9 mouse cellular contexts compared by ENCODE assay signal in the genomic region with DNA sequence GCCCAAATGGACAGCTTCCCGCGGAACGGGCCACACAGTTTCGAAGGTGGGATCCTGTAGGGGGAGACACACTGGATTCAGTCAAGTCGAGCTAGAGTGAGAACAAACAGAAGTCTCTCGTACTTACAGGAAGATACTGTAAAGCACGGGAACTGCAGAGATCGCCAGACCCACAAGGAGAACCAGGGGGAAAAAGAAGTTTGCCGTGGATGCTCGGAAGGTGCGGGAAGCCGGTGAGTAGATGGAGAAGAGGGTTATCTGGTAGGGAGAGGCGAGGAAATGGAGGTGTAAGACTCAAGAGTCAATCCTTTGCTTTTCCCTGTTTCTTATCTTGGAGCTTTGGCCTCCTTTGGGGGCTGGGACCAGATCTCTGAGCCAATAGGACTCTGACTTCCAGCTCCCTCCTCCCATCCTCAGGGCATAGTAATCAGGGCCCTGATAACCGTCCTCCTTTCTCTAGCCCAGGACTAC. TPM values are rescaled to one million over a fixed set of nuclear protein-coding genes. Genes with fewer than 3 reads are reported as not detected.
DNase-seq lines count a peak whose midpoint lies in the region; ATAC-seq and TF ChIP-seq lines count a peak whose summit lies in the region.
"Had no signal": no experiment of that assay in that cellular context is flagged by ENCODE, and none has a peak within 500 bp of the region (broad histone marks: within the 10 kb centered on the region; RNA-seq: fewer than 3 reads in every experiment).

No protein-coding gene starts in this region.

- ATAC-seq in kidney, embryonic 14.5 days (ENCODE audit: low FRiP score, low TSS enrichment), result no peak
- ATAC-seq in heart, postnatal 0 days (ENCODE audit: insufficient read depth, low read depth), result no peak

- H3K9me3 ChIP-seq in kidney, embryonic 14.5 days (ENCODE audit: control insufficient read depth, low read length), result no peaks in the 10 kb centered on the region
- no peaks in the 10 kb centered on the region for H3K9me3 ChIP-seq in heart, postnatal 0 days (replicated peaks; ENCODE audit: control insufficient read depth, low read length)

- DNase-seq in kidney, adult 18-20 months, result no peak
- DNase-seq in R1 (ENCODE audit: low read depth, low spot score), result peak; percentile 87
- DNase-seq in heart, postnatal 0 days (ENCODE audit: low spot score), result peak; percentile 17
- peak; percentile 47 for DNase-seq in lung, postnatal 10 days
- DNase-seq in cerebellum, postnatal 14 days, result no peak
- DNase-seq in cerebellum, adult 11-12 months, result no peak
- no peak for DNase-seq in layer of hippocampus, adult 18-20 months (ENCODE audit: low spot score in 2 of 2)

- 16% methylated on average over 14 of the region's 14 CpGs for WGBS in kidney, embryonic 14.5 days
- 13% methylated on average over 14 of the region's 14 CpGs for WGBS in heart, postnatal 0 days

- peaks cover 13% of the 10 kb centered on the region for H3K36me3 ChIP-seq in kidney, embryonic 14.5 days (ENCODE audit: control insufficient read depth, insufficient read depth, low read length)
- H3K36me3 ChIP-seq in heart, postnatal 0 days (replicated peaks; ENCODE audit: control insufficient read depth, insufficient read depth, low read length), result peaks cover 16% of the 10 kb centered on the region

- peak; percentile 25 for TF ChIP-seq CTCF in heart, postnatal 0 days (IDR thresholded peaks at IDR 0.05; ENCODE audit: low read depth)

- H3K9ac ChIP-seq in kidney, embryonic 14.5 days (ENCODE audit: low read depth, low read length), result peak overlapping the region; percentile 32; the same call in 1 of the 2 replicates
- no peak overlapping the region; the same call in 1 of the 2 replicates for H3K9ac ChIP-seq in heart, postnatal 0 days (replicated peaks; ENCODE audit: low read depth, low read length)

- H3K4me2 ChIP-seq in kidney, embryonic 14.5 days (replicated peaks; ENCODE audit: low read depth, low read length), result peak overlapping the region; percentile 4; the same call in 1 of the 2 replicates
- H3K4me2 ChIP-seq in heart, postnatal 0 days (ENCODE audit: low read depth, low read length), result peak overlapping the region; percentile 40

- no peak overlapping the region for H3K27ac ChIP-seq in kidney, embryonic 14.5 days (ENCODE audit: low read depth, low read length)
- H3K27ac ChIP-seq in heart, postnatal 0 days (ENCODE audit: low read depth), result peak overlapping the region; percentile 2; the same call in 1 of the 2 replicates
- H3K27ac ChIP-seq: macrophage had no signal

- H3K4me3 ChIP-seq in kidney, embryonic 14.5 days (ENCODE audit: low read length), result peak overlapping the region; percentile 4; the same call in 1 of the 2 replicates
- H3K4me3 ChIP-seq in heart, postnatal 0 days (ENCODE audit: low read depth, low read length), result peak overlapping the region; percentile 17

- no peaks in the 10 kb centered on the region for H3K27me3 ChIP-seq in kidney, embryonic 14.5 days (ENCODE audit: control insufficient read depth, insufficient read depth, low read length)
- no peaks in the 10 kb centered on the region for H3K27me3 ChIP-seq in heart, postnatal 0 days (ENCODE audit: control insufficient read depth, insufficient read depth, low read length)

- TF ChIP-seq EP300 in heart, postnatal 0 days (IDR thresholded peaks at IDR 0.05; ENCODE audit: low read depth), result no peak

- peaks cover 17% of the 10 kb centered on the region; the same call in 1 of the 2 replicates for H3K4me1 ChIP-seq in kidney, embryonic 14.5 days (ENCODE audit: control insufficient read depth, insufficient read depth, low read length)
- peaks cover 18% of the 10 kb centered on the region for H3K4me1 ChIP-seq in heart, postnatal 0 days (ENCODE audit: control insufficient read depth, insufficient read depth)

RNA-seq across cellular contexts. Expression of gene Leng1, which starts 1.3 kb away (rescaled TPM):
- 12.2 and 12.6 TPM in 2 replicates for polyA plus RNA-seq in kidney, embryonic 14.5 days (2014; fragmentation: Nextera tagmentation; extraction: Ambion mirVana)
- 6.0 and 11.9 TPM in 2 replicates for total RNA-seq in heart, postnatal 0 days (2014; rRNA removed; ENCODE audit: low replicate concordance)
- 23.9 and 25.4 TPM in 2 replicates for polyA plus RNA-seq in heart, postnatal 0 days (2015; fragmentation: Nextera tagmentation; extraction: Ambion mirVana)
- total RNA-seq in layer of hippocampus, adult 18-20 months (2021), result 1 to 10 TPM; 5.8 to 6.6 TPM

RNA-seq across cellular contexts. Expression of gene Tmc4, which starts 10.4 kb away (rescaled TPM):
- 18.0 and 19.9 TPM in 2 replicates for polyA plus RNA-seq in kidney, embryonic 14.5 days (2014; fragmentation: Nextera tagmentation; extraction: Ambion mirVana)
- 0.31 and 0.99 TPM in 2 replicates for total RNA-seq in heart, postnatal 0 days (2014; rRNA removed; ENCODE audit: low replicate concordance)
- 2.3 and 3.2 TPM in 2 replicates for polyA plus RNA-seq in heart, postnatal 0 days (2015; fragmentation: Nextera tagmentation; extraction: Ambion mirVana)
- 1 to 10 TPM; 5.6 to 6.2 TPM for total RNA-seq in layer of hippocampus, adult 18-20 months (2021)

RNA-seq across cellular contexts. Expression of gene Cnot3, which starts 21.9 kb away (rescaled TPM):
- 67.3 and 74.0 TPM in 2 replicates for polyA plus RNA-seq in kidney, embryonic 14.5 days (2014; fragmentation: Nextera tagmentation; extraction: Ambion mirVana)
- 7.5 and 16.8 TPM in 2 replicates for total RNA-seq in heart, postnatal 0 days (2014; rRNA removed; ENCODE audit: low replicate concordance)
- polyA plus RNA-seq in heart, postnatal 0 days (2015; fragmentation: Nextera tagmentation; extraction: Ambion mirVana), result 15.9 and 19.4 TPM in 2 replicates
- total RNA-seq in layer of hippocampus, adult 18-20 months (2021), result 10 to 100 TPM; 59.1 to 60.6 TPM

RNA-seq across cellular contexts. Expression of gene Tsen34, which starts 25.7 kb away (rescaled TPM):
- 287 and 317 TPM in 2 replicates for polyA plus RNA-seq in kidney, embryonic 14.5 days (2014; fragmentation: Nextera tagmentation; extraction: Ambion mirVana)
- total RNA-seq in heart, postnatal 0 days (2014; rRNA removed; ENCODE audit: low replicate concordance), result 289 and 303 TPM in 2 replicates
- polyA plus RNA-seq in heart, postnatal 0 days (2015; fragmentation: Nextera tagmentation; extraction: Ambion mirVana), result 170 and 183 TPM in 2 replicates
- 10 to 100 TPM; 79.6 to 89.9 TPM for total RNA-seq in layer of hippocampus, adult 18-20 months (2021)

RNA-seq across cellular contexts. Expression of gene Mboat7, which starts 26.4 kb away (rescaled TPM):
- 32.0 and 45.0 TPM in 2 replicates for polyA plus RNA-seq in kidney, embryonic 14.5 days (2014; fragmentation: Nextera tagmentation; extraction: Ambion mirVana)
- 33.7 and 48.4 TPM in 2 replicates for total RNA-seq in heart, postnatal 0 days (2014; rRNA removed; ENCODE audit: low replicate concordance)
- polyA plus RNA-seq in heart, postnatal 0 days (2015; fragmentation: Nextera tagmentation; extraction: Ambion mirVana), result 19.6 and 20.3 TPM in 2 replicates
- 100 to 1,000 TPM; 167 to 184 TPM for total RNA-seq in layer of hippocampus, adult 18-20 months (2021)

Comparison
In these comparisons a context has a peak if more than half of its experiments do, and no peak if none do; other contexts are left out.
1. DNase-seq: peak in R1 (single experiment), heart, postnatal 0 days (single experiment) and lung, postnatal 10 days (single experiment); none in kidney, adult 18-20 months (single experiment), cerebellum, postnatal 14 days (0 of 2), cerebellum, adult 11-12 months (single experiment) and layer of hippocampus, adult 18-20 months (0 of 2).